Mouse (Mus musculus): ENCODE measurements at regions not wholly inside any gene's neighbourhood (a gene's known extent, or its start where the extent isn't known, plus 50 kb on each side); places are given as distances from the start of the nearest gene placed in this dataset.

GRCm38 (mm10) chr9:78903211-78903610 is 287.9 kb downstream of the Cd109 start:
- DNase-seq (ENCODE audit: low spot score in 2 of 2) = no peak

- no peak for DNase-seq (ENCODE audit: low spot score in 2 of 2)
Measured at GRCm38 (mm10) chr9:78917336-78917735, 302.0 kb downstream of the Cd109 start.

- no peak for DNase-seq (ENCODE audit: low spot score in 2 of 2)
Measured at GRCm38 (mm10) chr9:78925977-78926593, 310.7 kb downstream of the Cd109 start.

GRCm38 (mm10) chr9:78941648-78942047 is 326.3 kb downstream of the Cd109 start:
- DNase-seq (ENCODE audit: low spot score in 2 of 2) = no peak

- DNase-seq (ENCODE audit: low spot score in 2 of 2) = no peak
Measured at GRCm38 (mm10) chr9:78964813-78965212, 349.5 kb downstream of the Cd109 start.

- DNase-seq (ENCODE audit: low spot score in 2 of 2) = no peak
Measured at GRCm38 (mm10) chr9:78965226-78965950, 350.0 kb downstream of the Cd109 start.

- DNase-seq (ENCODE audit: low spot score in 2 of 2) = no peak
Measured at GRCm38 (mm10) chr9:78971731-78972130, 356.4 kb downstream of the Cd109 start.

- DNase-seq (ENCODE audit: low spot score in 2 of 2) = no peak
Measured at GRCm38 (mm10) chr9:78983734-78984133, 368.4 kb downstream of the Cd109 start.

GRCm38 (mm10) chr9:78985184-78985864 is 370.0 kb downstream of the Cd109 start:
- DNase-seq (ENCODE audit: low spot score in 2 of 2) = no peak

GRCm38 (mm10) chr9:78991310-78991709 is 376.0 kb downstream of the Cd109 start:
- no peak for DNase-seq (ENCODE audit: low spot score in 2 of 2)

GRCm38 (mm10) chr9:79001081-79001480 is 385.7 kb downstream of the Cd109 start:
- no peak for DNase-seq (ENCODE audit: low spot score in 2 of 2)

- DNase-seq (ENCODE audit: low spot score in 2 of 2) = peak in 1 of 2 experiments; percentile 10
Measured at GRCm38 (mm10) chr9:79001930-79002329, 386.6 kb downstream of the Cd109 start.

- DNase-seq (ENCODE audit: low spot score in 2 of 2) = no peak
Measured at GRCm38 (mm10) chr9:79004296-79004980, 389.1 kb downstream of the Cd109 start.

- no peak for DNase-seq (ENCODE audit: low spot score in 2 of 2)
Measured at GRCm38 (mm10) chr9:79022291-79022690, 406.9 kb downstream of the Cd109 start.

GRCm38 (mm10) chr9:79028234-79028633 is 412.9 kb downstream of the Cd109 start:
- DNase-seq (ENCODE audit: low spot score in 2 of 2) = no peak

- DNase-seq (ENCODE audit: low spot score in 2 of 2) = no peak
Measured at GRCm38 (mm10) chr9:79029456-79029855, 414.1 kb downstream of the Cd109 start.

GRCm38 (mm10) chr9:79035677-79036076 is 420.3 kb downstream of the Cd109 start:
- DNase-seq (ENCODE audit: low spot score in 2 of 2) = no peak

- no peak for DNase-seq (ENCODE audit: low spot score in 2 of 2)
Measured at GRCm38 (mm10) chr9:79037054-79037453, 421.7 kb downstream of the Cd109 start.

- no peak for DNase-seq (ENCODE audit: low spot score in 2 of 2)
Measured at GRCm38 (mm10) chr9:79038971-79039370, 423.6 kb downstream of the Cd109 start.

GRCm38 (mm10) chr9:79044344-79044743 is 429.0 kb downstream of the Cd109 start:
- DNase-seq (ENCODE audit: low spot score in 2 of 2) = no peak

GRCm38 (mm10) chr9:79045314-79045713 is 430.0 kb downstream of the Cd109 start:
- no peak for DNase-seq (ENCODE audit: low spot score in 2 of 2)

- DNase-seq (ENCODE audit: low spot score in 2 of 2) = no peak
Measured at GRCm38 (mm10) chr9:79071961-79072360, 456.6 kb downstream of the Cd109 start.

Measured in heart, adult 9 months (tissue).